Mouse (Mus musculus): Measurements from ENCODE around the gene Prkag2.

GRCm38 (mm10) chr5:24986956-24987355 is 113.5 kb downstream of the Prkag2 start:
- TF ChIP-seq POLR2A (IDR thresholded peaks at IDR 0.05; ENCODE audit: extremely low read depth, insufficient read depth, low read length) (no peak), CTCF (IDR thresholded peaks at IDR 0.05; ENCODE audit: extremely low read depth, insufficient read depth, low read length) (no peak)

Measured in cortical plate, adult 2 months (tissue).